Mouse (Mus musculus) kidney, postnatal 0 days (tissue): ENCODE results near the gene Kmt2a. TPM values are rescaled to one million over a fixed set of nuclear protein-coding genes. Genes with fewer than 3 reads are reported as not detected.

Experiments used
- ATAC-seq: fragments of 200-750 bp; cut with Nextera tagmentation; replicated peaks from 2 replicates; pipeline ENCODE4 v1.8.0; 2017; ENCODE audit warnings: low read depth, moderate number of reproducible peaks, moderate TSS enrichment, moderate library complexity; ENCODE audit not compliant: low FRiP score
- DNase-seq: peaks from one replicate; pipeline ENCODE4 v3.0.0-alpha.2; 2016; ENCODE audit warnings: low spot score
- H3K27ac ChIP-seq: fragments of 300-500 bp; sonication (generic); 2 replicates; pipeline ENCODE4 v1.5.1; 2014; ENCODE audit warnings: mild to moderate bottlenecking
- H3K27me3 ChIP-seq: fragments of 300-500 bp; sonication (generic); 2 replicates; pipeline ENCODE4 v1.6.1; 2014; ENCODE audit warnings: low read length, mixed read lengths; ENCODE audit not compliant: insufficient read depth
- H3K36me3 ChIP-seq: fragments of 300-500 bp; sonication (generic); 2 replicates; pipeline ENCODE4 v1.6.1; 2014; ENCODE audit warnings: low read length, mixed read lengths; ENCODE audit not compliant: insufficient read depth
- H3K4me1 ChIP-seq: fragments of 300-500 bp; sonication (generic); replicated peaks from 2 replicates; pipeline ENCODE4 v1.6.1; 2014; ENCODE audit warnings: antibody characterized with exemption, low read length, mixed read lengths; ENCODE audit not compliant: insufficient read depth
- H3K4me2 ChIP-seq: fragments of 300-500 bp; sonication (generic); 2 replicates; pipeline ENCODE4 v1.6.1; 2014; ENCODE audit warnings: mild to moderate bottlenecking, low read length, moderate library complexity, mixed read lengths
- H3K4me3 ChIP-seq: fragments of 300-500 bp; sonication (generic); replicated peaks from 2 replicates; pipeline ENCODE4 v1.5.1; 2014; ENCODE audit warnings: low read depth, low read length
- H3K9ac ChIP-seq: fragments of 300-500 bp; sonication (generic); 2 replicates; pipeline ENCODE4 v1.6.1; 2014; ENCODE audit warnings: low read depth, low read length
- H3K9me3 ChIP-seq: fragments of 300-500 bp; sonication (generic); replicated peaks from 2 replicates; pipeline ENCODE4 v1.6.1; 2016; ENCODE audit warnings: low read length, inconsistent platforms, mixed read lengths
- CTCF ChIP-seq: IDR thresholded peaks from 2 replicates; pipeline ENCODE4 v1.5.1; 2016; ENCODE audit warnings: antibody characterized with exemption, low read depth, mild to moderate bottlenecking, moderate library complexity
- WGBS: fragments of 180-500 bp; shearing (Covaris S2); extraction: QIAGEN DNeasy Blood & Tissue Kit; methylation state at CpG from one replicate; pipeline ENCODE4 v1.1.7; 2014; 5-methylcytosine and 5-hydroxymethylcytosine counted together
- polyA plus RNA-seq: library from polyadenylated mRNA; unstranded; fragments of >200 nt; fragmentation: Nextera tagmentation; extraction: Ambion mirVana; gene quantifications from 2 replicates; pipeline ENCODE4 v1.2.1, GENCODE M21; 2015

The Kmt2a gene
- polyA plus RNA-seq, 1 experiment from 2014 or later: 6.6 TPM

DNA sequence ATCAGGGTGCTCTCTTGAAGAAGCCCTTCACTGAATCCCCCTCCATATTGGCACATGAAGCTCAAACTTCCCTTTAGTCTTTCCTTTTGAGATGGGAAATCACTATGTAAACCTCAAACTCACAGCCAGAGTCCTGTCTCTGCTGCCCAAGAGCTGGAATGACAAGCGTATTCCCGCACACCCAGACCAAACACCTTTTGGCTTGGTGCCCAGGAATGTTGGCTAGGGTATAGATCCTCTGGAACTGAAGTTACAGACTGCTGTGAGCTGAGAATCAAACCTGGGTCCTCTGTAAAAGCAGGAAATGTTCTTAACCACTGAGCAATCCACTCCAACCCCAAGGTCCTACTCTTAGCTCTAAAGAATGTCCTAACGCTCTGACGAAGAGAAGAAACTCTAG lies 48.7 kb downstream of the Kmt2a start:
- Histone ChIP-seq H3K4me1 (no peaks in the 10 kb centered on the region), H3K27me3 (no peaks in the 10 kb centered on the region), H3K4me3 (no peak overlapping the region), H3K27ac (no peak overlapping the region), H3K9ac (no peak overlapping the region), H3K9me3 (no peaks in the 10 kb centered on the region), H3K36me3 (peaks cover 73% of the 10 kb centered on the region), H3K4me2 (no peak overlapping the region)
- 75% methylated on average over 4 of the region's 4 CpGs for WGBS
- no peak for TF ChIP-seq CTCF
- ATAC-seq (no peak), DNase-seq (no peak)

DNA sequence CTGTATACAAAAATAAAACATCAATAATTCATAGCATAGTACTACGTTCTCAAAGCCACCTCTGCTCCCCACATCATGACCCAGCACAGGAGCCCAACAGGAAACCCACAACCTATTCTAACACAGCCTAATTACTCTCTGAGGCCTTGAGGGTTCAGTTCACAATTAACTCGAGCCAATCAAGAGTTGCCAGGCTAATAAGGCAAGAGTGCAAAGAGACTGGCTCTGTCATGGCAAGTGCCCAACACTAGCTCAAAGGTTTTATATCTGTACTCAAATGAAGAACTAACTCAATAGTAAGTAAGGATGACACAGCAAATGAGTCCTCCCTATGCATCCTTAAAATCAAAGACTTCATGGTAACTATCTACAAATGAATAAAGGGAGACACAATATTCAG lies 50.6 kb downstream of the Kmt2a start:
- WGBS: 77% methylated on average over 2 of the region's 2 CpGs
- Histone ChIP-seq H3K36me3 (peaks cover 81% of the 10 kb centered on the region), H3K27me3 (no peaks in the 10 kb centered on the region), H3K4me3 (no peak overlapping the region), H3K4me1 (no peaks in the 10 kb centered on the region), H3K9me3 (no peaks in the 10 kb centered on the region), H3K27ac (no peak overlapping the region), H3K4me2 (no peak overlapping the region), H3K9ac (no peak overlapping the region)
- DNase-seq: no peak
- TF ChIP-seq CTCF: no peak
- ATAC-seq: no peak

DNA sequence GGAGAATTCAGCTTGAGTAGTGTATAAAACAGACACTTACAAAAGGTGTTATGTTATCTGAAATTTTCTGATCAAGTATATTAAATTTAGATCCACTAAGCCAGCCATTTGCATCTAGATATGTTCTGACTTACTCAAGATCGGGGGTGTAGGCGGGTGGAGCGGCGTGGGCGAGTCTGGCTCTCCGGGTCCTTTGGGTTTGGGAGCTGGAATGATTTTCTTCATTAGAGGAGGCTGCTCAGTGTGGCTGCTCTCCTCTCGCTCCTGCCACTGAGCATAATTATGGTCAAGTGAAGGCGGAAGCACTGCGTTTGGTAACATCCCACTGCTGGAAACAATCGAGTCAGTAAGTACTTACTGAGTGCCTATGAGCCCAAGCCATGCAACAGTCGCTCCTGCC lies 52.2 kb downstream of the Kmt2a start:
- H3K4me1 ChIP-seq: no peaks in the 10 kb centered on the region

DNA sequence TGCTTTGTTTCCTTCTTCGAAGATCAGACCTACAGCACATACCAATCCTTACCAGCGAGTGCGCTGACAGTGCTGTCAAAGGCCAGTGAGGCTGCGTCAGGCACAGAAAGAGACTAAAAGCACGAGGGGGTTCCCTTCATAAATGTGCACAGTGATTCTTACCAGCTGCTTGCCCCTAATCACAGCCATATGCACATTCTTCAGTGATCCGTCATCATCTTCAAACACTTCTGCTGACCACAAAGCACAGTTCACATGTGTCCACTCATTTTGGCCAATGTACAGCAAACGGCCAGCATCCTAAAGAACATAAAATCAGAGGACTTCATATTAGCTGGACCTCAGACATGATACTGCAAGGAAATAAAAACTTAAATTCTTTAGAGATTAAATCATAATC lies 54.4 kb downstream of the Kmt2a start:
- Histone ChIP-seq H3K4me1 (no peaks in the 10 kb centered on the region), H3K27me3 (no peaks in the 10 kb centered on the region), H3K4me3 (no peak overlapping the region), H3K9ac (no peak overlapping the region), H3K36me3 (peaks cover 87% of the 10 kb centered on the region), H3K9me3 (no peaks in the 10 kb centered on the region), H3K27ac (no peak overlapping the region), H3K4me2 (no peak overlapping the region)
- DNase-seq: peak; percentile 40
- no peak for TF ChIP-seq CTCF
- ATAC-seq: no peak
- WGBS: 87% methylated on average over 7 of the region's 7 CpGs

More for the DNA sequence above, 52.2 kb downstream of the Kmt2a start:
- H3K27me3 ChIP-seq: no peaks in the 10 kb centered on the region
- H3K27ac ChIP-seq: no peak overlapping the region
- ATAC-seq (no peak), DNase-seq (no peak)
- WGBS: 98% methylated on average over 11 of the region's 11 CpGs
- no peak for TF ChIP-seq CTCF
- no peak overlapping the region for H3K9ac ChIP-seq
- no peaks in the 10 kb centered on the region for H3K9me3 ChIP-seq
- no peak overlapping the region for H3K4me2 ChIP-seq
- no peak overlapping the region for H3K4me3 ChIP-seq
- H3K36me3 ChIP-seq: peaks cover 85% of the 10 kb centered on the region

DNA sequence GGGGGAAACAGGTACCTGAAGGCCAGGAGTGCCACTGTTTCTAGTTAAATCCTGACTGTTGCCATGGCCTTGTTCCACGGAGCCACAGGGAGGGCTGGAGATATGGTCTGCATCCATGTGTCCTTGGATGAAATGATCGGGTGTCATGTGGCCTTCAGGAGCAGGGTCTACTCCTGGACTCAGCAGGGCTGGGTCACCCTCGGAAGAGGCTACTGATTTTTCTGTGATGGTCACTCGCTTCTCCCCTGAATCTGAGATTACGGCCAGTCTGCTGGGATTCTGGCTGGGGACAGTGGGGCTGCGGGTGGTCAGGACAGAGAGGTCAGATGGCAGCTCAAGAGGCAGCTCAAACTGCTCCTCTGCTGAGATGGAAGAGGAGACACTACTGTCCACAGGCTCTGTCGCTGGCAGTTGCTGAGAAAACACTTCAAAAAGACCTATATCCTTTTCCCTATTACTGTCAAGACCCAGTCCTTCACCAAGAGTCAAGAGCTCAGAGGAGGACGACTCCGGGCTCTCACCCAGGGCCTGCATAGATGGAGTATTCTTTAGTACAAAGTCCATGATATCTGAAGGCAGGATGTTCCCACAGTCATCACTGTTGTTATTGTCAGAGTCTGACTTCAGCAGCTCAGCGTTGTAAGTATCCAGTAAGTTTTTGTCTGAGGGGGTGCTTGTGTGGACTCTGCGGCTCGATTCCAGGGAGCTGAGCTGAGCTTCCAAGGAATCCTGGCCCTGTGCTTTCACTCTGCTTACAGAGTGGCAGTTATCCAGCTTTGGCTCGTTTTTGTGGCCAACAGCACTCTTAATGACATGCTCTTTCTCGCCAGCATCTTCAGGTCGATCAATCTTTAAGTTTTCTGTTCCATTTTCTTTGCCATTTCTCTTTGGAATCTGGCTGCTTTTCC lies 60.9 kb downstream of the Kmt2a start:
- no peak for ATAC-seq
- Histone ChIP-seq H3K4me1 (no peaks in the 10 kb centered on the region), H3K27me3 (no peaks in the 10 kb centered on the region), H3K4me2 (no peak overlapping the region), H3K9me3 (no peaks in the 10 kb centered on the region), H3K4me3 (no peak overlapping the region), H3K9ac (no peak overlapping the region), H3K36me3 (peaks cover 93% of the 10 kb centered on the region), H3K27ac (no peak overlapping the region)
- no peak for TF ChIP-seq CTCF
- no peak for DNase-seq
- 88% methylated on average over 15 of the region's 15 CpGs for WGBS

DNA sequence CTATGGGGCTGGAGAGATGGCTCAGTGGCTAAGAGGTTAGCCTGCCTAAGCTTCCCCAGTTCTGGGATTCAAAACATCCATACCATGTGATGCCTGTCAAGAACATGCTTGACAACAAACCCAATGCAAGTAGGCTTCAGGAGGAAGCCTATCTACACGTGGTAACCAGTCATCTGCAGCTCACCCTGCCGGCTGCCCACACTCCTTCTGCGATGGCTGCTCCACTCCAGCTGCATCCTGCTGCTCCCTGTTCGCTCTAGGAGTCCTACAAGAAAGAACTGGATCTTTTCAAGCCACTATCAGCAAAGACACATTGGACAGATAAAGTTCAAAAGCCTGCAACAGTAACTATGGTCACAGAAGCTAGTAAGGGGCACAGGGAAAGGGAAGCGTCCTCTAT lies 63.6 kb downstream of the Kmt2a start:
- no peaks in the 10 kb centered on the region for H3K9me3 ChIP-seq
- H3K27ac ChIP-seq: no peak overlapping the region
- H3K4me2 ChIP-seq: no peak overlapping the region
- H3K9ac ChIP-seq: no peak overlapping the region
- H3K4me1 ChIP-seq: no peaks in the 10 kb centered on the region
- DNase-seq: no peak
- WGBS: 84% methylated on average over 5 of the region's 5 CpGs
- no peaks in the 10 kb centered on the region for H3K27me3 ChIP-seq
- no peak for TF ChIP-seq CTCF
- peaks cover 96% of the 10 kb centered on the region for H3K36me3 ChIP-seq
- ATAC-seq: no peak
- H3K4me3 ChIP-seq: no peak overlapping the region

DNA sequence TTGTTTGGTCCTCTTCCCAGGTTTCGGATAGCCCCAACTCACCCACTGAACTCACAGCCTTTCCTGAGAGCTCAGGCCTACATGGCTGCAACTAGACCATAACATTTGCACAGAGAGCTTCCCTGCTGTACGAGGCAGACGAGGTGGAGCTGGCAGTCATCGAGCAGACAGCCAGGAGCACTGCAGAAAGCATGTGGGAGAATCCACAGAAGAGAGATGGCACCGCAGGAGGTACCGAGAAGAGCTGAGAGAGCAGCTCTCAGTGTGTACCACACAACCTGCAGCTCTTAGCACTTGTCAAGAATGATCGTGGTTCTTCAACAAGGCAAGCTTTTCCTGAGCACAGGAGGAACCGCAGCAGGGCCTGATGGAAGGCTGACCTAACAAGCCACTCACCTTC lies 66.9 kb downstream of the Kmt2a start:
- Histone ChIP-seq H3K4me3 (no peak overlapping the region), H3K36me3 (peaks cover 95% of the 10 kb centered on the region), H3K4me2 (no peak overlapping the region), H3K27ac (no peak overlapping the region), H3K9me3 (no peaks in the 10 kb centered on the region), H3K4me1 (no peaks in the 10 kb centered on the region), H3K27me3 (no peaks in the 10 kb centered on the region), H3K9ac (no peak overlapping the region)
- ATAC-seq (no peak), DNase-seq (no peak)
- TF ChIP-seq CTCF: no peak
- 97% methylated on average over 8 of the region's 8 CpGs for WGBS
